Mouse (Mus musculus) ovary, postnatal 14 days (tissue): Measurements from ENCODE around the gene Spata22.
"Not testable (repeated sequence)": the region's sequence is repeated elsewhere in the genome, so short reads cannot be mapped to it uniquely, and the experiment has no call there.

Source experiments
- DNase-seq: peaks from one replicate; pipeline ENCODE4 v3.0.0; 2022; ENCODE audit warnings: low spot score

Spata22 gene

DNA sequence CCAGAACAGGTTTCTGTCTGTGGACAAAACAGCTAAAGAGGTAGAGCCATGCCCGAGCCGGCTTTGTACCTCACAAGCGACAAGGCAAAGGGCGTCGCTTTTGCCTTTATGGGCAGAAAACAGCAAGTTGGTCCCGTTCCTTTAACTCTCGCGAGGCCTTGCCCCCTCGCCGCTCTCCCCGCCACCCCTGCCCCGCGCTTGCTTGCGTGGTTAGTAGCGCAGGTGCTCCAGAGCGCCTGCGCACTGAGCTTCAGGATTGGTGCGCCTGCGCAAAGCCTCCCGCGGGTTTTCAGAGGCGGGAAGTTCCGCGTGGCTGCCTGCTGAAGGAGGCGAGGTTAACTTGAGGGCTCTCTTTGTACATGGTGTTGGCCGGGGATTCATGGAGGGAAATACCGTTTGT, at the start of gene Spata22, which contains the start of the genes Aspa and Gm49340:
TSS of gene Spata22 (plus strand) at position 300 of the 400 bp plus-strand sequence.
TSS of gene Aspa (minus strand) at position 155 of the 400 bp plus-strand sequence.
TSS of gene Gm49340 (plus strand) at position 300 of the 400 bp plus-strand sequence.
- DNase-seq = no peak

DNA sequence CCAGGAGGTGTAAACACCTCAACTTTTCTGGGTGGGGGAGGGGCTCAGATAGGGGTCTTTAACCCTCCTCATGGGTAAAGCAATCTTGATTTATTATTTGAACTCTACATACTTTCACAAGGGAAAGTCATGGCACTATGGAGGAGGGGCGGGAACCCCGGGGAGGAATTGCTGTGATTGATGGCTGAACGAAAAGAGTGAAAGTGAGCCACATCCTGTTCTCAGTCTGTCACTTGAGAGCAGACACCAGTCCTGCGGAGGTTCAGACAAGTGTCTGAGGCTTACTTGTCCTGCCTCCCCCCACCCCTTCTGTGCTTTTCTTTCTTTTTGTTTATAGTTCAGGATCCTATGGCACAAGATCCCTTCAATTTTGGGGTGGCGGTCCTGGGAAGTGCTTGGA, 48.8 kb upstream of the Spata22 start:
- DNase-seq = no peak

DNA sequence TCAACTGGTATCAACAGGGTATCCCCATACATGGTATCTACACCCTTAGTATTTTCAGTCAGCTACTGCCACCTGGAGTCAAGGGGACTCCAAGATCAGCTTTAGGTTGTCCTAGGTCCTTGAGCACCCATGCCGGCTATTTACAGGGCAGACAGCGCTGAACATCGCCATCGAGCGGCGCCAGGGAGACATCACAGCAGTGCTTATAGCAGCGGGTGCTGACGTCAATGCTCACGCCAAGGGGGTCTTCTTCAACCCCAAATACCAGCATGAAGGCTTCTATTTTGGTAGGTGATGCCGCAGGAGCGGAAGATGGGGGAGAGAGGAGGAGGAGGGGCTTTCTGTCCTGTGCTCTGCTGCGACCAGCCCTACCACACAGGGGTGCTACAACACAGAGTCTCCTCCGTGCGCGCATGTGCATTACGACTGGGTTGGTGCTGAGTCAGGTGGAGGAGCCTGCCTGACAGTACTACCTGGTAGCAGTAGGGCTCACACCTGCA, 48.0 kb upstream of the Spata22 start:
- peak; percentile 22 for DNase-seq

DNA sequence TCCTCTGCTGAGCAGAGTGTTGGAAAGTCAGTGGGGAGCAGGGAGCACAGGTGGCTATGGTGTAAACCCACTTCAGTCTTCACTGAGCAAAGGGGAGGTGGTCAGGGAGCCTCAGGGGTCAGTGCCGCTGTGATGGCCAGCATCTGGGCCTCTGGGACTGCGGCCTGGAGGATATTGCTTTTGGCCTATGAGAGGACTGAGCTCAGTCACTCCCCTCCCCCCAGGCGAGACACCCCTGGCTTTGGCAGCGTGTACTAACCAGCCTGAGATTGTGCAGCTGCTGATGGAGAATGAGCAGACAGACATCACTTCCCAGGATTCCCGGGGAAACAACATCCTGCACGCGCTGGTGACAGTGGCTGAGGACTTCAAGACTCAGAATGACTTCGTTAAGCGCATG, 46.2 kb upstream of the Spata22 start:
- DNase-seq = no peak

DNA sequence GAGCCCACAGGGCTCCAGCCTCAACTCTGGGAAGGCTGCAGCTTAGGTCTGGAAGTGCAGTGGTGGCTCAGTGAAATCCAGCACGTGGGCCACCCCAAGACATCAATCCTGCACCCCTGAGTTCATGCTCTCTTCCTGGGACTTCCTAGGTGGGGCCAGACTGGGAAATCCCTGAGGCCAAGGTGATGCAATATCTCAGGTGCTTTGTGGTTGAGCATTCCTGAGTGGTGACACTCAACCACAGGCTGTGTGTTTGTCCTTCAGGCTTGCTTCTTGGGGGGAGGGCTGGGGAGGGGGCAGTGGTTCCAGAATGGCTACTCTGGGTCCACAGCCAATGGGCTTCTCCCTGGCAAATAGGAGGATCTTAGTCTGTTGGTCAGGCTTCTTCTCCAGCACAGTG, 45.6 kb upstream of the Spata22 start:
- no peak for DNase-seq

DNA sequence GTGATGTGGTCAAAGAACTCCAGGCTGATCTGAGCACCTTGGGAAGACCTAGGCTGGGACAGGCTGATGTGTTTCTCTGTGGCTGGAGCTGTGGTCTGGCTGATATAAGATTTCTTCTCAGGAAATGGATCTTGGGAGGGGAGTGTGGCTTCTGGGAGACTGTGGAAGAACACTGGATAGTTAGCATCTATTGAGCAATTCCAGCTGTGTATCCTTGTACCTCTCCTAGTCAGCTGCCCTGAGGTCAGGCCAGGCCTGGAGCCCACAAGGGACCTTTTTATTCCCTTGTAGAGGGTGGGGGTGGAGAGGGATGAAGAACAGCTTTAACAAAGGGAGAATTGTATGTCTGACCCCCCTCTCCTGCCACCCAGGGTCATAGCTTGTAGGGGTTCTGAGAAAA, 45.2 kb upstream of the Spata22 start:
- no peak for DNase-seq

DNA sequence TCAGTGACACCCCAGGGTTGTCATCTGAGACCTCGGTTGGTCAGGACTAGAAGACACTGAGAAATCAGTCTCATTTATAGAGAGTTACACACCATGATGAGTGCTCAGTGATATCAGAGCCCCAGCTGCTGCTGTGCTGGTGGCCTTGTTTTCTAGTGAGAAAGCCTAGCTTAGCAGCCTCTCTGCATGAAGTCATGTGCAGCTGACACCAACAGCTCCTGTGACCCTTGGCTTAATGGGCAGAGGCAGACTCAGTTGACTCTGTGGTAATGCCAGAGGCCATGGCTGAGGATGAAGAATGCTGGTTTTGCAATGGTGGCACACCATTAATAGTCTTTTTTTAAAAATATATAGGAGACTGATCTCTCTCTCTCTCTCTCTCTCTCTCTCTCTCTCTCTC, 39.9 kb upstream of the Spata22 start:
- DNase-seq = no peak

DNA sequence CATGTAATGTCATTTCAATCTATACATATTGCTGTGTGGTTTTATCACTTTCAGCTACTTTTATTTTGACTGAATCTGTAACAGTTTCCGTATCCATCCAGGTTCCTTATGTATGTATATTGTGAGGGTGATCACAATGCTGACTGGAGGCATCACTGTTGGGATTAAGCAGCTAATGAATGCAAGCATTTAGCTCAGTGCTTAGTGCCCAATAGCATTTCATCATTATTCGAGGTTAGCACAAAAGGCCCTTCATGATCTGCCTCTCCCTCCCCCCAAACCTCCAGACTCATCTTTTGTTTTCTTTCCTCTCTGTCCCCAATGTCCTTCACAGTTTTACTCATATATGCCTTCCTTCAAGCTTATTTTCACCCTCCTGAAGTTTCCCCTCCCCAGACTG, 26.4 kb upstream of the Spata22 start:
- DNase-seq = no peak

DNA sequence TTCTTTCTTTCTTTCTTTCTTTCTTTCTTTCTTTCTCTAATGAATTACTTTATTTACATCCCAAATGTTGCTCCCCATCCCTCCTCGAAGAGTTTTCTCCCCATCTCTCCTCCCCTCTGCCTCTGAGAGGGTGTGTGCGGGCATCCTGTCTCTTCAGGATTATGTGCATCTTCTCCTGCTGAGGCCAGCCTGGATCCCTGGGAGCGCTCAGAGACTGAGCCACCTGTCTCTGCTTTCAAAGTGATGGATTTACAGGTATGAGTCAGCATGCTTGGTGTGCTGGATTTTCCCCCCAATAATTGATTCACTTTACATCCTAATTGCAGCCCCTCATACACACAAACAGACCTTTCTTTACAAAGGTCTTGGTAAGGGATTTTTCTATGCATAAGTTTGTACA, 13.6 kb upstream of the Spata22 start:
- no peak for DNase-seq

DNA sequence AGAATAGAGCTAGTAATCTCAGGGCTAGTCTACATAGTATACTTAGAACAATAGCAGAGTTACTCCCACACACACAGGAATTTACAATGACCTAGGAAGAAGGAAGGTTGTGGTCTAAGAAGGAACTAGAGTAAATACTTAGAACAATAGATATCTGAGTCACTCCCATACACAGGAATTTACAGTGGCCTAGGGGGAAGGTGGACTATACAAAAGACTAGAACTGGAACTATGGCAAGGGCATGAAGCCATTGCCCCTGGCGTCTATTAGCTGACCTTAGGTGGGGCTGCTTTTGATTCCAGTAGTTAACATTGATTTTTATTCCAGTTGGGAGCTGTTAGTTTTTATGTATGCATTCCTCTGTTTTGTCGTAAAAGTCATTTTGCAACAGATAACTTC, 11.0 kb upstream of the Spata22 start:
- DNase-seq = not testable (repeated sequence)

DNA sequence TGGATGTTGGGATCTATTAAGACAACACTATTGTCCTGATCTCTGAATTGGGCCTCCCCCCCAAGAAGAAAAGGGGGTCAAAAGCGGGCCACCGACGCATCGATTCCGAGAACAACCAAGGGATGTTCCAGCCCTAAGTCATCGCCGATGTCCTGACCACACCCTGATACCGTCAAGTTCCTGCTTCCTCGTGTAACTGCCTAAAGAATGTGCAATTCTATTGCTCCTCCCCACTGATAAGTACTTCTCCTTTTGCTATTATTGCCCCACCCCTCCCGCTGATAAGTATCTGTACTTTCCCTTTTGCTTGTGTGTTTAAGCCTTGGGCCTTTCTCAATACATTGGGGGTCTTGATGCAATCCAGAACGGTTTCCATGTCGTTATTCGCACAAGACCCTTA, 8.5 kb upstream of the Spata22 start:
- not testable (repeated sequence) for DNase-seq

DNA sequence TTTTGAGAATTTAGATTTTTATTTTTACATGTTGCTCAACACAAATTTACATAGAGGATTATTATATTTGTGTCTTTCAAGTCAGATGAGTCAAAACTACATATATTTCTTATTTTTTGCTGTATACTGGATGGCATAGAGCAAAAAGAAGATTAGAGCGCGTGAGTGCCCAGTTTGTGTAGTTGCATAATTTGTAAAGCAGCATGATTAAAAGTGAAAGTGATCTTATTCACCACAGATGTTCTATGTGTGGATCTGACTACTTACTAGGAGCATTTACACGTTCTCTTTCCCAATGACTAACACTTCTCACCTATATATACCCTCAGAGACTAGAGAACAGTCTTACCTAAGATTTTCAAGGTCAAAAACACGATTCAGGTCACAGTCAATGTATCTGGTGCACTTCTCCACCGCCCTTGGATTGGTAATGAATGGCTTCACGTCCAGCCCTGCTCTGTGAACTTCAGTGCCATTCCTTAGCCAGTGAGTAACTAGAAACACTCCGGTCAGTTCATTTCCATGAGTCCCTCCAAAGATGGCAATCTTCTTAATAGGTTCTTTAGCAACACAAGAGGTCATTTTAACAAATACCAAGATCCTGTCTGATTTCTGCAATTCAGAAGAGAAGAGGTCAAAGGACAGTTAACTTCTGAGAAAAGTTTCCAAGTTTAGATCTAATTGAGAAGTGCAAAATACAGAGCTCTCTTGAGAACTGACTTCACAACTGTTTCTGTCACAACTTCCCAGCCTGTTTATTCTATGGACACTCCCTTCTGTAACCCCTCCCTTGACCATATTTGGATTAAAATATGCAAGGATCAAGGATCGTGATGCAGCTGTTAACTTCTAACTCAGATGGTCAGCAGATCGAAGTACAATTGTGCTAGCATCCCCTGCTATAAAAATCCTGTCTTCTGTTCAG, 5.4 kb upstream of the Spata22 start:
- DNase-seq = no peak

DNA sequence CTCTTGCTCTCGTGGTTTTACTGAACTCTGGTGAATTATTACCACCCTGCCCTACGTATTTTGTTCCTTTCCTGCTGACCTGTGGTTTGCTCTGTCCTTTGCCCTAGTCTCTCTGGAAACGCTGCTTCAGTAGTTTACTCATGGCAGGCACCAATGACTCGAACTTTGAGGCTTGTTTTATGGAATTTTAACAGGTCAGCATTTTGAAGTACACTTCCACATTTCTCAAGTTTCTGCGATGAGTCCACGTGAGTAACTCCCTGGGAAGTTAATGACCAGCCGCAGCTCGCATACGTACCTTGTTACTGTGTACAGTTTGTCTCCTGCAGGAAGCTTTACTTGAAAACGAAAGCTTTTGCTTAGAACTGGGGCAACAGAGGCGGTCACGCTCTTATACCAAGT, 3.1 kb upstream of the Spata22 start:
- no peak for DNase-seq

DNA sequence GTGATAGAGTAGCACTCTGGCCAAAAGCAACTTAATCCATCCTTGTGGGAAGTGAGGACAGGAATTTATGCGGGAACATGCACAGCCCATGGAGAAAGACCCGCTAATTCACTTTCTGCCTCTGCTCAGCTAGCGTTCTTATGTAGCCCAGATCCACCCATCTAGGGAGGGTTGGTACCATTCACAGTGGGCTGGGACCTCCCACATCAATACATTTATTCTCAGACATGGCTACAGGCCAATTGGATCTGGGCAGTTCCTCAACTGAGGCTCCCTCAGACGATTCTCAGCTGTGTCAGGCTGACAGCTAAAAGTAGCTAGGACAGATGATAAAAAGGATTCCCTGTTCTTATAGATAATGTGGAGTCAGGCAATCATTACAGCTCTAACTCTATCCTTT, 2.2 kb upstream of the Spata22 start:
- DNase-seq = no peak

DNA sequence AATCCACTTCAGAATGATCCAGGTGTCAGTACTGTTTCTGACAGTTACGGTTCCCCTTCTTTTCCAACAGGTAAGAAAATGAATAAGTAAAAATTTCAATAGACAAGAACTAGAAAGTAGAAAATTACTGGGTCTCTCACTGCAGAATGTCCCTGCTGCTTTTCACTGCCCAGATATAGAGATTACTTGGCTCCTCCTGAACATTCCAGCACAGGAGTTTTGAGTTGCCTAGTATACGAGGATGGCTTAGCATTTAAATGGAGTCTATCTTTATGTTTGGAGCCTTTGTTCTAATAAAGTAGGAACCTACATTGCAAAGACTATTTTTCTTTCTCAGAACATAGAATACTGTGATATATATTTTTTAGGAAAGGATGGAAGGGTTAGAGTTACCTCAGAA, 3.8 kb downstream of the Spata22 start:
- DNase-seq = no peak

DNA sequence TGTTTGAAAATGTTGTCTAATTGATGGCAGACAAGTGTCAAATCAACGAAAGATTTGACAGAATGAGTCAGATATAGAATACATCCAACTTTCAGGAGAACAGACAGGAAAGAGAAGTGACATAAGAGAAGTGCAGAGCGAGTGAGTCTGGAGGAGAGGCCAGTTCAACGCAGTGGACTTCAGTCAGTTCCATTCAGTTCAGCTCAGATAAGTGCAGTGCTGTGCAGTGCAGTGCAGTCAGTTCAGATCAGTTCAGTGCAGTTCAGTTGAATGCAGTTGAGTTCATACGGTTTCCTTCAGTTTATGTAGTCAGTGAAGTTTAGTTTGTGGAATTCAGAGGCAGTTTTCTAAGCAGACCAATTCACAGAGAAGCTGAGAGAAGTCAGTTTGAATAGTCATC, 7.4 kb downstream of the Spata22 start:
- no peak for DNase-seq

DNA sequence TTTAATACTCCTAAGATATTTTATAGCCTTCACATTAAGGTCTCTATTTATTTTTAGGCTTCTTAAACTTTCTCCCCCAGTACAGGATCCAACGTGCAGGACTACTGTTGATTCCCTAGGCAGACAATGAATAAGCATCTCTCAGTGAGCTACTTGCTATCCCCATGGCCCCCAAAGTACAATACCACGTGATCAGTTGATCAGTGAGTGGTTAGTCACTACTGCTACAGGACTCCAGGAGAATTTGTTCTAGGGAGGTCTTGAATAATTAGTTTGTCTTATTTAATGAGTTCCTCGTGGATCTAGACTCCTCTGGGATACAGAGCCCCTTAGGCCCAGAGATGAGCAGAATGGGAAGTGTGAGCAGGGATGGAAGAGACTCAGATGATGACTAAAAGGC, 20.9 kb downstream of the Spata22 start, which contains the start of gene Olfr20:
TSS of gene Olfr20 (plus strand) at position 301 of the 400 bp plus-strand sequence.
- no peak for DNase-seq

DNA sequence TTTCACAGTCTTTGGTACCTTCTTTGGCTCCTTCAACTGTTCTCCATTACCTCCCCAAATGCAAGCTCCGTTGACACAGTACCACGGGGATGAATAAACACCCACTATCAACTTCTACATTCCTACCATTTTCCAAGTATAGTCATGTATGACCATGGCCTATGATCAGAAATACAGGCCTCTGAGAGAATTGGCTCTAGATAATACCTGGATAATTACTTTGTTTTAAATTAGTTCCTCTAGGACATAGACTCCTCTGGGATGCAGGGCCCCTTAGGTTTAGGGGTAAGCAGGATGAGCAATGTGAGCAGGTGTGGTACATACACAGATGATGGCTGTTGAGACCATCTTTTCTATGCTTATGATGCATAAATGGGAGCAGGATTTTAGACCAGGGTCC, 41.4 kb downstream of the Spata22 start, which contains the start of gene Olfr376:
TSS of gene Olfr376 (plus strand) at position 301 of the 400 bp plus-strand sequence.
- DNase-seq = no peak

DNA sequence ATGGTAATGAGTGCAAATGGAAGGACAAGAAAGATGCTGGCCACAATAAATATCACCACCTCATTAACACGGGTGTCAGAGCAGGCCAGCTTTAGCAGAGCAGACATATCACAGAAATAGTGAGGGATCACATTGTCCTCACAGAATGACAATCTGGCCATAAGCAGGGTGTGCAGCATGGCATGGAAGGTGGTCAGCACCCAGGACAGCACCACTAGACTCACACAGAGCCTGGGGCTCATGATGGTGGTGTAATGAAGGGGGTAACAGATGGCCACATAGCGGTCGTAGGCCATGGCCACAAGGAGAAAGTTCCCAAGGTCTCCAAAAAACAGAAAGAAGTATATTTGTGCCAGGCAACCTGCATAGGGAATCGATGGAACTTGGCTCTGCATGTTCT, 65.8 kb downstream of the Spata22 start:
- no peak for DNase-seq
